Mouse (Mus musculus): ENCODE data around the gene Ece1.

Gene Ece1

DNA sequence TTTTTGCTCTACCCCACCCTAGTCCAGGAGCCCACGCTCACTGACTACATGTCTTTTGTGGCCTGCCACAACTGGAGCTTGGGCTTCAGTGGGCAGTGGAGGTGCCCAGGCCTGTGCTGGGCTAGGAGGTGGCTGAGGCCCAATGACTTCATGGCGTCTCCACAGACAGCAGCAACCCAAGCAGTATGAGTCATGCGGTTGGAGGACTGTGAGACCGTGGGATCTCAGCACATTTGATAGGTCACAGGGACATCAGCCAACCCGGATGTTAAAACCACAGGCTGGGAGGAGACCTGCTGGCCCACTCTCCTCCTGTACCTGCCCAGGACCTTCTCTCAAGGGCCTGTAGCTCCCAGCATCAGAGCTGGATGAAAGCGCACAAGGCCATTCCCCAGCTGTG lies 8.2 kb upstream of the Ece1 start:
- in situ Hi-C loops (cut with MboI, MseI) = loop anchor here (5.0 kb wide), 1 partner anchor 98 kb away; no protein-coding TSS in a partner anchor

DNA sequence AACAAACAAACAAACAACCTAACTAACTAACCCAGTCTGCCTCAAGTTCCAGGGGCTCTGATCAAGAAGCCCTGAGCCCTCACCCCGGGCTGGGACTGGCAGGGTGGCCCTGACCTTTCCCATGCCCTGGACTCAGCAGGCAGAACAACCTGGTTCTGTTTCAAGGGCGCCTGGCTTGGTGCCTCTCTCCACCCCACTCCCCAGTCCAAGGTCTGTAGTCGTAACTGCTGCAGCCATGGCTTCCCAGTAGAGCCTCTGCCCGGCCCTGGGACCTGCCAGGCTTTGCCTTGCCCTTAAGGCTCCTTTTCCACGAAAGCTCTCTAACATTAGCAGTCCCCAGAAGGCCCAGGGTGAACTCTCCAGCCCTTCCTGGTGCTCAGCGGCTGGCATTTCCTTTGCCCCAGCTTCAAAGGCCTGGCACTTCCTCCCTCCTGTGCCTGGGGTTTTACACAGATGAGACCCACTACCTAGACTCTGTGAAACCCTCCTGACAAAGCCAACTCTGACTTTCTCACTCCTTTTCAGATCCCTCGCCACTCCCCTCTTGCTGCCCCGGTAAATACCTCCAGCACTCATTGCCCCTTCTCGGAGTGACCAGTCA lies 6.2 kb upstream of the Ece1 start:
- in situ Hi-C loops (cut with MboI, MseI) = no loop called here

DNA sequence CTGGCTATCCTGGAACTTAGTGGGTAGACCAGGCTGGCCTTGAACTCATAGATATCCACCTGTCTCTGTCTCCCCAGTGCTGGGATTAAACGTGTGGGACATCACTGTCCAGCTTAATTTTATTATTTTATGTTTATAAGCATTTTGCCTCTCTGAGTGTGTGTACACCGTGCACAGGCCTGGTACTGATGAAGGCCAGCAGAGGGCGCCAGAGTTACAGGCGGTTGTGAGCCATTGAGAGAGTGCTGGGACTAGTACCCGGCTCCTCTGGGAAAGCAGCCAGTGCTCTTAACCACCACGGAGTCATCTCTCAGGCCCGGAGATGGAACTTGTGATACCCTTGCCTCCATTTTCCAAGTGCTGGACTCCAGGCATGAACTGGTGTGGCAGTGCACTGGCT lies 4.9 kb upstream of the Ece1 start:
- in situ Hi-C loops (cut with MboI, MseI) = no loop called here

DNA sequence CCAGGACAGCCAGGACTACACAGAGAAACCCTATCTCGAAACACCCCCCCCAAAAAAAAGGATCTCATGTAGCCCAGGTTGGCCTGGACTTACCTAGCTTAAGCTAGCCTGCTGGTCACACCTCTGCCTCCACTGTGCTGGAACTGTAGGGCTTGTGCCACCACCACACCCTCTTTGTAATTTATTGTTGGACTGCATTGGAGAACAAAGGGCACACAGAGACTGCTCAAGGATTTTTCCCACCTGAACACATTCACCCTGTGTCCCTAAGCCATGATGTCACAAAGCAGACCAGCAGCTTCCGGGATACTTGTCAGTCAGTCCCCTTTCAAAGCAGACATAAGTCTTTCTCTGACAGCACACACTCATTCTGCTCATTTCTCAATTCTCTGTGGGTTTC lies 3.7 kb upstream of the Ece1 start:
- in situ Hi-C loops (cut with MboI, MseI) = no loop called here

DNA sequence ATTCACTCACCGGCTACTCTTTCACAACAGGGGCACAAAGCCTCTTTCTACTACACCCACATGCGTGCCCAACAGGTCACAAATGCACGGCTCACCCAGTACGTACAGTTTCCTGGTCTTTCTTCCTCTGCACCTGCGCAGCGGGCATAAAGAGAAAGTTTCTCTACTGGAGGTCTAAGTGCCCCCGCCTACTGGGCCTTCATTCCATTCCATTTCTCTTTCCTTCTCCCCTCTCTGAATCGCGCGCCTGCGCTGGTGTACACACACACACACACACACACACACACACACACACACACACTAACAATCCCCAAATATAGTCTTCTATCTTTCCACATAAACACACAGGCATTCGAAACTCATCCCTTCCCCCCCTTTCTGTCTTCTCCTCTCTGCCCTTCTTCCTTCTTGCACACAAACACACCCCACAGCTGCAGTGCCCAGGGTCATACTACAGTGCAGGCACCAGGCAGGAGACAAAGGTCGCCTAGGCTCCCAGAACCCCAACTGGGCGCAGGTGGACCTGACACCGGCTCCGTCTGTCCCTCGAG lies 501 bp upstream of the Ece1 start:
- in situ Hi-C loops (cut with MboI, MseI) = no loop called here

DNA sequence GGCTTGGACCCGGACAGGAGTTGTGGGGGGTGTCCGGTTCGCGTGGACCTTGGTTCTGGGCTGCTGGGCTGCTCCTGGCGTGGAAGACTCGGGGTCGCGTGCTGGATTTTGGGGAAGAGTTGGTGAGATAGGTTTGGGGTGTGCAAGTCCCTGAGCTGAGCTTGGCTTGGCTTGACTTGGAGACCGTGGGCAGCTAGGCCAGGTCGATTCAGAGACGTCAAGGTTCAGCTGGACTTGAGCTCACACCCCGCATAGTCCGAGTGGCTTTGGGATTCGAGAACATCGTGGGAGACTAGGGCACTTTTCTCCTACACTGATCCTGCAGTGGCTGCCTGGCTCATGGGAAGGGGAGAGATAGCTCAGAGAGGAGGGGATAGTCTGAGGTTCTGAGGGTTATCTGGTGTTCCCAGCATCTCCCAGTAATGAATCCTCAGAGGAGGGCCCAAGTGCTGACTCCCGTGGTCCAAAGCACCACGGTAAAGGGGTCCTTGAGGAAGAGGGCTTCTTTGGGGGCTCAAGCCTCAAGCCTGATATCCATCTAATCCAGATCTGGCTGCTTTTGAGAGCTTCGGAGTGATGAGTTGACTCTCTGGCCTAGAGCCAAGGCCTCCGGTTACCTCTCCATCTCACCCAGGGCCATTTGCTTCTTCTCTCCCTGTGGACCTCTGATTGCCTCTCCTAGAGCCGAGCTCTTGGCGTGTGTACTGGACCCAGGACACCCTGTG lies 641 bp downstream of the Ece1 start:
- in situ Hi-C loops (cut with MboI, MseI) = no loop called here

DNA sequence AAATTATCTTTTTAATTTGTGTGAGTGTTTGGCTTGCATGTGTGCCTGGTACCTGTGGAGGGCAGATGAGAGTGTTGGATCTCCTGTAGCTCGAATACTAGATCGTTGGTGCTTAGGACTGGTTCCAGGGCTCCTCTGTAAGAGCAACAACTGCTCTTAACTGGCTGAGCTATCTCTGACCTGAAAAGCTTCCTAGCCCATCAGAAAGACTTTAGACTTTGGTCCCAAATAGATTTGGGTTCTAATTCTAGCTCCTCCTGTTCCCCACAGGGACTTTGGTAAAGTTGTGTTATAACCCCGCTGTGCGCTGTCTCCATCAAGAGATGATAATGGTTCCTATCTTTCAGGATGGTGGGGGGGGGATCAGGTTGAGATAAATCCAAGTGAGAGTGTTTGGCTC lies 2.0 kb downstream of the Ece1 start:
- in situ Hi-C loops (cut with MboI, MseI) = no loop called here

DNA sequence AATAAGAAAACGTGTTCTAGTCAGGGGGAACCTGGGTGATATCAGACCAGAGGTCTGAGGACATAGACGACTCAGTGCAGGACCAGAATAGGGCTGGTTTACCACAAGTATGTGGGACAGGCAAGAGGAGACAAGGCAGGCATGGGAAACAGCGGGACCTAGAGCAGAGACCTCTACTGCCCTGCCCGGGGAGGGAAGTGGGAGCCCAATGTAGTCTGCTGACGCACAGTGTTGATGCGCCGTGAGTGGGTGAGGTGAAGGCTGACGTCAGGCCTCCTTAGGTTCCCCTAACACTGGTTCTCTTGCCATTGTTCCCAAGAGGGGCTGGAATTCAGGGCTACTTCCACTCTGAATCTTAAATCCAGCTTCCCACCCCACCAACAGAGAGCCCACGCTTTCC lies 2.7 kb downstream of the Ece1 start:
- in situ Hi-C loops (cut with MboI, MseI) = no loop called here

DNA sequence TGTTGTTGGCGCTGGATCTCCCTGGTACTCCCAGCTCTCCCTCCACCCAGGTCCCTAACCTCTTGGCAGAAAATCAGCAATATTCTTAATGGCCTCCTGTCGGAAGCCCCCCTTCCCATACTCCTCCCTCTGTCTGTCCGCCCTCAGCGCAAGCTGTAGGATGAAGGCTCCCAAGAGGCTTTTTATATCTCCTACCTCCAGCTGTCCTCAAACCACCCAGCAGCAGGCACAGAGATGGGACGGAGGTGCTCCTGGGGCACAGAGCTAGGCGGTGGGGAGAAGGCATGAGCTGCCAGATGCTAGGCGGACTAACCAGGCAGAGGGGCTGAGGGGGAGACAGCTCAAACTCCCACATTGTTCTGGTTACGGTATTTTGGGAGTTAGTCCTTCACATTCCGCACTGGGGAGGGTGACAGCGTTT lies 3.2 kb downstream of the Ece1 start:
- in situ Hi-C loops (cut with MboI, MseI) = no loop called here

DNA sequence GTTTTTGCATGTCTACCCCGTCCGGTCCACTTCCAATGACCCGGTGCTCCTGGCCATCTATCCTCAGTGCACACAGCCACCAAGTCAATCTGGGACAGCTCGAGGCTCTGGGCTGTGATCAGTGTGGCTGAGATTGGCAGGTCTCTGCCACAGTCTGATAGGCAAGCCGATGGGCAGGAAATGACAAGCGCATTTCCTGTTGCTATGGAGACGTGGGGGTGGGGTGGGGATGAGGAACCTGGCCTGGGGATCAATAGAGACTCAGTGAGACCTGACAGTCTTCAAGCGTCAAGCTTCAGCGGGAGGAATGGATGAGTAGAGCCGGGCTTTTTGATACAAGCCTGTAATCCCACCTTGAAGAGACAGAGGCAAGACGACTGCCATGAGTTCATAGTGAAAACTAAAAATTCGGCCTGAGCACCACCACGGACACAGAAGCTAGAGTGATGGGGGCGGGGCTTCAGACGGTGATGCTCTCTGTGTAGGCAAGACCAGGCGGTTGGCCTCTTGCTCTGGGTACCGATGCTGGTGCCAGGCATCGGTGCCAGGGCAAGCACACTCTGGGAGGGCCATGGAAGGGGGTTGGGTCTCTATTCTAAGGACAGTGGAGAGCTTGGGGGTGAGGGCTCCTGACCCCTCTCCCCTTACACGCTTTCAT lies 4.3 kb downstream of the Ece1 start:
- in situ Hi-C loops (cut with MboI, MseI) = no loop called here

DNA sequence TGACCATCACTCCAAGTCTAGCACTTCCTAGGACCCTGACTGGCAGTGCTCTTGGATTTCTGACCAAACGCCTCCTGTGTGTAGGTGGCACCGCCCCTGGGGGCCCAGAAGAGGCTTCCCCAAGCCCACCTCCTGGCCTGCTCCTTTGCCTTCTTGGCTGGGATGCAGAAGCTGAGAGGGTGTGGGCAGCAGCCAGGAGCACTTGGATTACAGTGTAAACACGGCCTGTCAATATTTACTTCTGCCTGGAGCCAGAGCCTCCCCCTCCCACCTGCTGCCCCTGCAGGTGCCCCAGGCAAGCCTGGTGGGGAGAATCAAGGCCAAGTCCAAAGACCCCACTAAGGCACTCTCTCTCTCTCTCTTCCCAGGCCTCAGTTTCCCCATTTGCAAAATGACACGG lies 5.2 kb downstream of the Ece1 start:
- in situ Hi-C loops (cut with MboI, MseI) = no loop called here

DNA sequence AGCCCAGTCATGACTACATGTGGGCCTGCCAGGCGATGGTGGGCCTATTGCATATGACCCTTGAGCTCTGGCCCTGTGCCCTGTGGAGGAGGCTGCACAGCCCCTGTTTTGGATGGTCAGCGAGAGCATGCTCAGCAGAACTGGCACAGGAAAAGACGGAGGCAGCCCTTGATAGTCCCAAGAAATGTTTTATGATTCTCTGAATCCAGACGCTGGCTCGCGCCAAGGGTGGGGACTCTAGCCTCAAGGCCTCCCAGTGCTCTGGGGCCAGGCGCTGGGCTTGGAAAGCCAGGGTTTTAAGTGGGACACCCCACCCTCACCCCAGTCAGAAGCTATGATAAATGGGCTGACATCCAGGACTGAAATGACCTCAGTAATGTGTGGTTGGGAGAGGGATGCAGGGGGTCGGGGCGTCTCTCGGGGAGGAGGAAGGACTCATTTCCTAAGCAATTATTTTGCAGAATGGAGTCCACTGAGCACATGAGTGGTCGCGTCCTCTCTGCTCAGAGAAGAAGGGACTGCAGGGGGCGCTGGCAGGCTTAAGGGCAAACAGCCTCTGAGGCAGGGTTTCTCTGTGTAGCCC lies 5.7 kb downstream of the Ece1 start:
- in situ Hi-C loops (cut with MboI, MseI) = no loop called here

DNA sequence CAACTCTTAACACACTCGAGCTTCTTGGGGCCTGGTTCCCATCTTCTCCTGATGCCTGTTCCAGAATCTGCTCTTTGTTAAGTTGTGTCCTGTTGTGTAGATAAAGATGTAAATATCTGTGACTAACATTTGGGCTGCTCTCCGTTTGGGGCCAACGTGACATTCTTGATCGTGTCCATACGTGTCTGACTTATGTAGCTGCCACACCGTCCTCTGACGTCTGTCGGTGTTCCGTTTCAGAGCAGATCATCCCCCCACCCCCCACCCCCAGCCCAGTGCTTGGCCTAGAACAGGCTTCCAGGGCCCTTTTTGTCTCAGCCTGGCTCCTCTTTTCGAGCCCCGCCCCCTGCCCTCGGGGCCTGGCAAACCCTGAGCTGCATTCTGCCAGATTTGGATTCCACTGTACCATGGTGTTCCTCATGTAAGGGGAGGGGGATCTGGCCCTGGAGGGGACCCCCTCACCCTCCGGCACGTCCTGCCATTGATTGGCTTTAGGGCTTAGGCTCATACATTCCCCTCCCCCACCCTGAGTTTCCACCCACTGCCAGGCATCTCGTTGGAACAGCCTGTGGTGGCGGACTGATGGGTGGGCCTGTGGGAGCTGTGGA lies 7.7 kb downstream of the Ece1 start:
- in situ Hi-C loops (cut with MboI, MseI) = loop anchor here (10.0 kb wide), 2 partner anchors 345 to 385 kb away; partner anchors contain the start of genes Hp1bp3, Kif17 and Sh2d5

DNA sequence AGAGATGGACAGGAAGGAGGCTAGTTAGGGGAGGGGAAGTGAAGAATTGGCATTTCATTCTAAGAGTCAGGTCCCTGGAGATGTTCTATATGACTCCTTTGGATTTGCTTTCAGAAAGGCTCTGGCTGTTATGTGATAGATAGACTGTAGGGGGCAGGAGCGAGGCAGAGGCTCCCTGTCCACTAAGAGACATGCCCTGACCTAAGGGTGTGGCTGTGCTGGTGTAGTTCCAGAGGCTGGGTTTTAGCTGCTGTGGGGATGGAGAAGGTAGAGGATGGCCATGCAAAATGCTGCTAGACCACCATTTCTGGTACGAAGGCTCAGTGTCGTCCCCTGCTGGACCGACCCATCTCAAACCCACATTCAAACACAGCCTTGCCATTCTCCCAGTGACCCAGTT lies 8.9 kb downstream of the Ece1 start:
- in situ Hi-C loops (cut with MboI, MseI) = loop anchor here (10.0 kb wide), 2 partner anchors 344 to 384 kb away; partner anchors contain the start of genes Hp1bp3, Kif17 and Sh2d5

DNA sequence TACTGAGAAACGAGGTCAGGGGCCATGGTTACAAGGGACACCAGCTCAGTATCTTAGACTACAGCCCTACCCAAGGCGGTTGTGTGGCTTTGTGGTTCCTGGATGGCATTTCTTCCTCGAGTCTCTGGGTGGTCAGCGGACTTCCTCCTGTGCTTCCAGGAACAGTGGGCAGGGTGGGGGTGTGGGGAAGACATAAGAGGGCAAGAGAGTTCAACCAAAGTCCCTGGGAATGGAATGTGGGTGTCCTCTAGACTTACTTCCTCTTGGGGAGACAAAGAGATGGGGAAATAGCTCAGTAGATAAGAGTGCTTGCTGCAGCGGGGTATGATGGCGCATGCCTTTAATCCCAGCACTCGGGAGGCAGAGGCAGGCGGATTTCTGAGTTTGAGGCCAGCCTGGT lies 9.4 kb downstream of the Ece1 start:
- in situ Hi-C loops (cut with MboI, MseI) = loop anchor here (10.0 kb wide), 2 partner anchors 343 to 383 kb away; partner anchors contain the start of genes Hp1bp3, Kif17 and Sh2d5

DNA sequence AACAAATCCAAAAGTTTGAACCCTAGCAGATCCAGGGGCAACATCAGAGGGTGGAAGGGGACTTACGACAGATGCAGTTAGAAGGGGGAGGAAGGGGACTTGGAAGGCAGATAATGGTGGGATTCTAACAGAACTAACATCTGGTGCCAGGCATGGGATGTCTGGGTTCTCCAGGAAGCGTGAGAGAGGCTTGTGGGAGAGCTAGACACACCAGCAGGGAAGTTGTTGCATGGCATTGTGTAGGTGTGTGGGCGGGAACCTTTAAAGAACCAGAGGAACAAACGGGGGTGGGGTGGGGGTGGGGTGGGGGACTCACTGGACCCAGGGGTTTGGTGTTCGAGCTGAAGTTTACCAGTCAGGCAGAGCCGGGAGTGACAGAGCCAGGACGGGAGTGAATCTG lies 12.3 kb downstream of the Ece1 start:
- in situ Hi-C loops (cut with MboI, MseI) = loop anchor here (10.0 kb wide), 2 partner anchors 340 to 380 kb away; partner anchors contain the start of genes Hp1bp3, Kif17 and Sh2d5

DNA sequence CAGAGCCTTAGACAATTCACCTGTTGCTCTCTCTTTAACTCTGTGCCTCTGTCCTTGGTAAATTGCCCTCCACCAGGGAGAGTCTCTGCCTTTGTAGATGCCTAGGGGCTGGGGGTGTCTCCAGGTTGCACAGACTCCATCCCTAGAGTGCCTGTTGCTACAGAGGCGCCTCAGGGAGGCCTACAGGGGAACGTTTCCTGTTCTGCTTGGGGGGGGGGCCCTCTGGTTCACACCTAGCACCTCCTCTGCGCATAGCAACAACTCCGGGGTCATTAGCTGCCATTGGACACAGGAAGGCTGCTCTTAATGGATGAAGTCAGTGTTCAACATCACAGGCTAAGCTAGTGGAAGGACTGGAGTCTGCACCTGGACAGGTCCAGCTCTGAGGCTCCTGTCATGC lies 12.8 kb downstream of the Ece1 start:
- in situ Hi-C loops (cut with MboI, MseI) = loop anchor here (10.0 kb wide), 2 partner anchors 340 to 380 kb away; partner anchors contain the start of genes Hp1bp3, Kif17 and Sh2d5

DNA sequence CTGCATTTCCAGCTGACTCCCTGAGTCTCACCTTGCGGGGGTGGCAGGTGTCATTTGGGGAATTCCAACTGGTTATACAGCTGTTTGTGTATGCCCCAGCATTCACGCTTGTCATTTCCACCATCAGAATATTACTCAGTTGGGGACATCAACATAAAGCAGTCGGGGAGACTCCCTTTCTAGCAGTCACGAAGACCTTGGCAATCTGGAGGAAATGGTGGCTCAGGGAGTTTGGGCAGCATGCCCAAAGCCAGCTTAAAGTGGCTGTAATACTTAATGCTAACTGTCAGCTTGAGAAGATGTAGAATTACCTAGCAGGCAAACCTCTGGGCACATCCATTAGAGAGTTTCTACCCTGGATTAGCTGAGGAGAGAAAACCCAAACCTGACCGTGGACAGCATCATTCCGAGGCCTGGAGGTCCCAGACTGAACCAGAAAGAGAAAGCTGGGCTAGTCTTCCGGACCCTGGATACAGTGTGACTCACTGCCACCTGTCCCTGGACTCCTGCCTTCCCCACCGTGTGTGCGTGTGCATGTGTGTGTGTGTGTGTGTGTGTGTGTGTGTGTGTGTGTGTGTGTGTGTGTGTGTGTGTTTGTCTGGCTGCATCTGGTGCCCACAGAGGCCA lies 13.5 kb downstream of the Ece1 start:
- in situ Hi-C loops (cut with MboI, MseI) = loop anchor here (10.0 kb wide), 2 partner anchors 339 to 379 kb away; partner anchors contain the start of genes Hp1bp3, Kif17 and Sh2d5

DNA sequence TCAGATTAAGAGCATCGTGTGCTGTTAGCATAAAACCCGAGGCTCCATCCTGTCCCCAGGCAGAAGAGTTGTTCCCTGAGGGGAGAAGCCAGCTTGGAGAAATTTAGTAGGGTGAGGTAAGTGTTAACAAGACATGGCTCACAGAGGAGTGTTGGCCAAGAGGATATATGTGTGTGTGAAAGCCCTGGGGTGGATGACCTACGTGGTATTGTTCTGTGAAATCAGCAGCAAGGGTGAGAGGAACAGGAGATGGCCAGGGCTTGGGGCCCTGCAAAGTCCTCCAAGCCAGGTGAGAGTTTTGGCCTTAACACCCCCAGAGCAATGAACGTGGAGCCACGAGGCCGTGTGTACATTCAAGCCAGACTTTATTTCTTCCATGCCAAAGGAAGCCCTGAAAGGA lies 14.8 kb downstream of the Ece1 start:
- in situ Hi-C loops (cut with MboI, MseI) = loop anchor here (10.0 kb wide), 2 partner anchors 338 to 378 kb away; partner anchors contain the start of genes Hp1bp3, Kif17 and Sh2d5

DNA sequence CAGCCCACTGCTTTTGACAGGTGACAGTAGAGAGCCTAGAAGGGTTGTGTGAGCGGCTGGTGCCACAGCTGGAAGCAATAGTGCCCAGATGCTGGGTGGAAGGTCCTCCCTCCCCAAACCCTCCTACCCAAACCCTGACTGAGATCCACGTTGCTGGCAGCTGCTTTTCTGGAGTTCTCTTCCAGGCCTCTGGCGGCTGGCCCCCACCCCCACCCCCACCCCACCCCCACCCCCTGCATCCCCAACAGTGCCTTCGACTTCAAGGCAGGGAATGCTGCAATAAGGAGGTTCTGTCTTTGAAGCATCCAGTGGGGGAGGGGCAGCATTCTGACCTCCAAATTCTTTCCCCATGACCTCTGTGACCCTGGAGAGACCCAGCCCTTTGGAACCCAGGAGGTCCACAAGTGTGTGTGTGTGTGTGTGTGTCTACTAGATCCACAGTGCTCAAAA lies 15.4 kb downstream of the Ece1 start:
- in situ Hi-C loops (cut with MboI, MseI) = loop anchor here (10.0 kb wide), 2 partner anchors 337 to 377 kb away; partner anchors contain the start of genes Hp1bp3, Kif17 and Sh2d5
